Mouse (Mus musculus) heart, adult 18-20 months (tissue): ENCODE measurements around the gene Acsl3. TPM values are rescaled to one million over a fixed set of nuclear protein-coding genes. Genes with fewer than 3 reads are reported as not detected.

Experiments
- DNase-seq, 2 experiments: peaks; one replicate each; pipeline ENCODE4 v3.0.0; 2021 to 2022; ENCODE audit warnings: mixed read lengths in 1 of 2
- total RNA-seq, 2 experiments: library from RNA; stranded (reverse); gene quantifications; 2 replicates each; pipeline ENCODE4 v1.2.3; 2021

Acsl3 gene
- total RNA-seq, 2 experiments from 2014 or later = 4.4 to 5.5 TPM

DNA sequence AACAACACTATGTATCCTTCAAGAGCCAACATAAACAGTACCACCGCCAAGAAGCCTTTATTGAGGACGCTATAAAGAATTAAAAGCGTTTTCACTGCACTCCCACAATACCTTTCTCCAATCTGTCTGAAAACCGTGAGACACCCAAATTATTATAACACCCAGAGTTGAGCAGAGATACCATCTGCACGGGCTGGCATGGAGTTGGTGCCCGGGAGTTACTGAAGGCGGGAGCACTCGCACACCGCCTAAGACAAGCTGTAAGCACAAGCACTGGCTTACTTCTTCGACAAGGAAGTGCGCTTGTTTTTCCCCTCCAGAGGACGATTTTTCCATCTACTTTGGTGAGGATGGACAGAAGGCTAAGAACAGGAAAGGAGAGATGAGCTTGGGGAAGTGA, 84.6 kb downstream of the Acsl3 start:
- no peak for DNase-seq

DNA sequence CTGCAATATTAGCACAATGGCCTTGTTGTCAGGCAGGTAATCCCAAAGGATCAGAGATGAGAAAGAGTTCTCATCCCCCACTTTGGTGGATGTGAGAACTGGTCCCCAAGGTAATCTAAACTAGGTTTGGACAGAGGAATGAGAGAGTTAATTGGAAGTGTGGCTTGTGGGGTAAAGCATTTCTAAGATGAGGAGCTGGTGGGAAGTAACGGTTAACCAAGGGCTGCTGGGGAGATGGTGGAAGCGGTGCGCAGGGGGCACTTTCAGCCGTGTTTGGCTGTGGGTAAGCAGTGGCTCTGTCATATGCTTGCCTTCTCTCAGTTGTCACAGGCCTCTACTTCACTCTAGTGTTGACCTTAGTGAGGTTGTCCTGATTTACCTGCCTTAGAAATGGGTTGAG, 85.7 kb downstream of the Acsl3 start:
- DNase-seq = no peak

DNA sequence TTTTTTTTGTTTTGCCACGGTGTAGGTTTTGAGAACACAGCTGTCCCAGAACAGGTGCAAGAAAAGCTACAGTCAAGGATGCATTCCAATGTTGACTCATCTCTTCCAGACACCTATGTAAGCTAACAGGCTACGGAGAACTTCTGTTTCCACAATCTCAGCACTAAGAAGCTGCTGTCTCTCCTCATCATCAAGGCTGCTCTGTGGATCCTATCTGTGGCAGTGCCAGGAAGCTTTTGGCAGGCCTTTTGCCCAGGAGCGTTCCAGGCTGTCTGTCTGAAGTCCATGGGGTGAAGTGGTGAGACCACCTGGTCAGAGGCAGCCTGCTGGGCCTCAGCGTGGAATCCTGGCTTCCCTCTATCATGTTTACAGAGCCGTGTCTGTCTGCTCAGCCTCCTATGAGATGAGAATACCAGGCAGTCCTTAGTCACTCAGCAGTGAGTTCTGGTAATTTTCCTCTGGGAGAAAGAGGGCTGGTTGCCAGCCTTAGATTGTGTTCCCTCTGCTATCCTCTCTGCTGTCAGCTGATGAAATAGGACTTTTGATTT, 87.7 kb downstream of the Acsl3 start:
- peak; percentile 61 to 78 for DNase-seq

Other genes starting within 250 kb of the Acsl3 start
- gene Farsb, start 168.9 kb upstream of the Acsl3 start, total RNA-seq = 10 to 100 TPM; 47.8 to 51.2 TPM
- under 1 TPM in 1 of 2 experiments, not detected in 1; 0.69 TPM for gene Mogat1, start 146.8 kb upstream of the Acsl3 start, total RNA-seq
- not detected for gene BC035947, start 145.7 kb upstream of the Acsl3 start, total RNA-seq
- gene Utp14b, start 213 bp downstream of the Acsl3 start, total RNA-seq = under 1 TPM; 0.87 to 0.99 TPM
- 1 to 10 TPM; 1.6 to 1.8 TPM for gene Kcne4, start 158.9 kb downstream of the Acsl3 start, total RNA-seq